Mouse (Mus musculus) cerebellum, postnatal 10 days (tissue): ENCODE measurements around the gene Gcsam.
A peak's percentile ranks its signal among the peaks of the same experiment; 100 is the strongest.

Source experiments
- DNase-seq, 2 experiments: peaks; one replicate each; pipeline ENCODE4 v3.0.0; 2021; ENCODE audit warnings: mixed read lengths in 2 of 2

Gcsam gene

GRCm38 (mm10) chr16:45610267-45610666, at the start of gene Gcsam:
Gene Gcsam, plus strand, starts transcription at chr16:45610380.
- no peak for DNase-seq

- no peak for DNase-seq
These were observed 48.4 kb upstream of the Gcsam start for GRCm38 (mm10) chr16:45561747-45562146.

GRCm38 (mm10) chr16:45572307-45572706, 37.9 kb upstream of the Gcsam start:
- no peak for DNase-seq

GRCm38 (mm10) chr16:45579883-45580282, 30.3 kb upstream of the Gcsam start:
- no peak for DNase-seq

DNA sequence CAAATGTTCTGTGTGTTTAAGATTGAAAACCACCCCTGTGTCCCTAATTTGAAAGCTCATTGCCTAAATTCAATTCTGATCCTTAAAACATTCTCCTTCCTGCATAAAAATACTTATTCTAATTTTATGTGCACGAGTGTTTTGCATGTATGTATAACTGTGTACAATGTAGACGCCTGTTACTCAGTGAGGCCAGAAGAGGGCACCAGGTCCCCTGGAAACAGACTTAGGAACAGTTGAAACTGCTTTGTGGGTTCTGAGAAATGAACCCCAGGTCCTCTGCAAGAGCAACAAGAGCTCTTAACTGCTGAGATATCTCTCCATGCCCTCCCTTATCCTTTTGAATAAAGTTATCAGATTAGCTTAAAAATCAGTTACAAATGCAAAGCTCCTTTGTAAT, 27.7 kb upstream of the Gcsam start:
- DNase-seq, result peak; percentile 33 to 41

GRCm38 (mm10) chr16:45593656-45594055, 16.5 kb upstream of the Gcsam start:
- peak in 1 of 2 experiments; percentile 5 for DNase-seq

DNA sequence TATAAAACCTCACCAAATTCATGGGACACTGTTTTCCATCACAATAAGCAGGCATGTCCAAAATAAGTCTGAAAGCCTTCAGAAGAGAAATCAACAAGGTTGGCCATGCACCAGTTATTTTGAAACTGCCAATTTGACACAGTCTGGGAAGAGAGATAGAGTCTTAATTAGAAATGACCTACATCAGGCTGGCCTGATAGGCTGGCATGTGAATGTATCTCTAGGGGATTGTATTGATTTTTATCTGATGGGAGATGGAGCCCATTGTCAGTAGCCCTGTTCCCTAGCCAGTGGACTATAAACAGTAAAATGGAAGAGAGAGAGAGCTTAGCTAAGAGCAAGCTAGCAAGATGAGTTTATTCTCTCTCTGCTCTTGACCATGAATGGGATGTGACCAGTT, 14.7 kb upstream of the Gcsam start:
- no peak for DNase-seq

- peak; percentile 5 to 25 for DNase-seq
These were observed 1.7 kb upstream of the Gcsam start for GRCm38 (mm10) chr16:45608481-45608954.

DNA sequence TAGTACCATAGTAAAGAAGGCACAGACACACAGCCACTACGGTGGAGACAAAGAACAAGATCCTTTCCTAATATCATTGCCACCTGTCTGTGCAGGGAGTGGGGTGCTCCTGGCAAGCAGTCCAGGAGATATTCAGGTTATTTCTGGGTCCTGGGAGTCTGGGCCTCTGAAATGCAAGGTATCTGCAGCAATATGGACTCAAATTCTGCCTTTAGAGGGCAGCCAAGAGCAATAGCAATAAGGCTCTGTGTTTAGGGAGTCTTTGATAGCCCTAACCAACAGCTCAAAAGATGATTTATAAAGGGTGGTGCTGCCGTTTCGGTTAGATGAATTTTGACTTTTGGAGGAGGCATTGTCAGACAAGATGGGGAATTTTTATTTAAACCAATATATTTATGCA, 880 bp upstream of the Gcsam start:
- peak; percentile 48 to 61 for DNase-seq

DNA sequence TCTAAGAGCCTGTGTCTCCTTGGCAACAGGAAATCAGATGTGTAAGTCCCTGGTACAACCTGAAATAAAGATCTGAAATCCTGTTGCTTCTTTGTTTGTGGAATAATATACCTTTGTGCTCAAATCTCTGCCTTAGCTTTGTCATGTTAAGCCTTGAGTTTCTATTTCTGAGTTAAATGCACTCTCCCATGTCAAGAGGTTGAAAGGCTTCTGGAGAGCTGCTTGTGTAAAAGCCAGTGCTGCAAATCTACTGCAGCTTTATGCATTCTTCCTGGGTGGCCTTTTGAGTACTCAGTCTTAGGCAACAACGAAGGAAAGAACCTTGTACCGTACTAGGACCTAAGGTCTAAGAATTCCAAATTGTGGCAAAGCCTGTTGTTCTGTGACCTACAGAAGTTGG, 3.1 kb downstream of the Gcsam start:
- no peak for DNase-seq

DNA sequence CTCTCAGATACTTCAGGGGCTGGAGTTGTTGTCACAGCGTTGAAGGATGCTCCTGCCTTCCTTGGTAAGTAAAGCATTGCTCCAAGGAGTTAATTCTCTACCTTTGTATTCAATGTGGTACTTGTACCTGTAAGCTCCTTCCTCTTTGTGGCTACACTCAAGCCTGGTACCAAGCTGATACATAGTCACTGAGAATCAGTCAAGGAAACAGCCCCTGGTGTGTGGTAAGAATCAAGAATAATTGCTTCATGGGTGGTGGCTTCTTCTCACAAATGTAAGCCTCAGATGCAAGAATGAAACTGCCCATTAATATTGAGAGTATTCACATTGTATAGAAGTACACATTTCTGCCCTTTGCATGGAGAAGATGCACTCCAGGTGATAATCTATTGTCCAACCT, 5.8 kb downstream of the Gcsam start:
- no peak for DNase-seq

GRCm38 (mm10) chr16:45619751-45620375, 9.7 kb downstream of the Gcsam start:
- no peak for DNase-seq

DNA sequence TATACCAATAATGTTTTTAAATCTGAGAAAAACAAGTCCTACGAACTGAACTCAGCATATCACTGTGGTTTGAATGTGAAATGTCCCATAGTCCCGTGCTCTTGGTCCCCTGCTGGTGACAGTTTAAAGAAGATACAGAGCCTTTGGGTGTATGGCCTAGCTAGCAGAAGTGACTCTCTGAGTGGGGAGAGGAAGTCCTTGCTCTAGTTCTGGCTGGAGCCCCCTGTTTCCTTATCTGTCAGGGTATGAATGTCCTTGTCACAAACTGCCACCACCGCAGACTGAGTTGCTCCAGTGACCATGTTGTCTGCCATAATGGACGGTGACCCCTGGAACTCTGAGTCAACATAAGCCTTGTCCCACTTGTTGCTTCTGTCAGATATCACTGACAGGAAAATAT, 13.1 kb downstream of the Gcsam start:
- no peak for DNase-seq

GRCm38 (mm10) chr16:45624791-45625190, 14.6 kb downstream of the Gcsam start:
- no peak for DNase-seq

GRCm38 (mm10) chr16:45625342-45625741, 15.2 kb downstream of the Gcsam start:
- peak; percentile 9 to 13 for DNase-seq

DNA sequence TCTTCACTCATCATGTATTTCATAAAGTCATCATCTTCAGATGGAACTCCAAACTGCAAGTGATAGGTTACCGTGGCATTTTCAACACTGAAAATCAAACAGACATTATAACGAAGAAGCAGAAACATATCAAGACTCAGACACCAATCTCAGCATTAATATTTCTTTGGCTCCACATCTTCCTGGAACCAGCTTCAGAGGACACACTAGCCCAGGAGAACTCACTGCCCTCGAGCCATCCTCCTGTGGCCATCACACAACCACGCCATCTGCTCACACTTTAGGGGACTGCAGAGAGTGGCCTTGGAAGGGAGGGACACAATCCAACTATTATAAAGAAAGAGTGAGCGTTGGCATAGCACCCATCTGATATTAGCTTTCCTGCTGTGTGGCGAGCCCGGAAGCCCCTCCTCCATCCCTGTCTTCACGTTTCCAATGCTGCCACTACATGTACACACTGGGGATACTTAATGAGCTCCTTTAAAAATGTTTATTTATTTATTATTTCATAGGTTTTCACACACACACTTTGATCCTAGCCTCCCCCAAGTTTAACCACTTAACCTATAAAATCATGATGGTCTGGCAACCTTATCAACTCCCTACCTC, 19.4 kb downstream of the Gcsam start:
- DNase-seq, result peak; percentile 19 to 42

DNA sequence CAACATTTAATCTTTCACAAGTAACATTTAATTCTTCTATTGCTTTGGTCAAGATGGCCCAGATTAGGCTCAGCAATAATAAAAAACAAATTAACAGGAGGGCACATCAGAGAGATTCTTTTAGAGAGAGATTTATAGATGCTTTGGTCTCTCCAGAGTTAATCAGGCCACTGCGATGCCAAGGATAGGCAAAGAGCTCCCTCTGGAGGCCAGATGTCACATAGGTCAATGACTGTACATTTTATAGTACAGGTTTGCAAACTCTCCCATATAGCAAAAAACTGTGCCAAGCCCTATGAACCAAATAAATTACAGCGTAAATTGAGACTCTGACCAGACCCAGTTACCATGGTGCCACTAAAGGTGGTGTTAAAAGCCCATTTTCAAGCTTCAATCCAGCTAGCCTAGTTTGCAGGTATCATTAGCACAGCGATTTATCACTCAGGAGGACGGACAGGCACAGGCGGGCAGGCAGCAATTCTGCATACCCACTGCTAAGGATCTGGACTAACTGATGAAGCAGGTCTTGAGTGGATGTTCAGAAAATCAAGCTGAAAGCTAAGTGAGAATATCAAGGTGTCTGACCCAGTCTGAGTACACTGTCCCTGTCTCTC, 20.3 kb downstream of the Gcsam start:
- peak; percentile 84 to 85 for DNase-seq

- DNase-seq, result no peak
These were observed 22.2 kb downstream of the Gcsam start for GRCm38 (mm10) chr16:45632420-45632819.

DNA sequence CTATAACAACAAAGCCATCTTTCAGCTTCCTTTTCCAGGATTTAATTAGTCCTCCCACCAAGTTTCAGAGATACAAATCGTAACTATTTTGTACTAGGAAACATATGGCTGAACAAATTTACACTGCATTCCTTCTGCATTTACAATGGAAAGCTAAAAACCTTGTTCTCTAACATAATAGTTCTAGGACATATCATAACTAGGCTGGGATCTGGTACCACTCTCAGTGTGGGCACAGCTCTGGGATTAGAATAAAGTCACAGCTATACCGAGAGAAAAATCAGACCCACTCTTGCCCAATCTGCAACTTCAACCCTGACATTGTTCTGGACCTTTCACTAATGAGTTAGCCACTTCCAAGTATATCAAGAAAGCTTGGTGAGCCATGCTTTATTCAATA, 25.6 kb downstream of the Gcsam start:
- no peak for DNase-seq

DNA sequence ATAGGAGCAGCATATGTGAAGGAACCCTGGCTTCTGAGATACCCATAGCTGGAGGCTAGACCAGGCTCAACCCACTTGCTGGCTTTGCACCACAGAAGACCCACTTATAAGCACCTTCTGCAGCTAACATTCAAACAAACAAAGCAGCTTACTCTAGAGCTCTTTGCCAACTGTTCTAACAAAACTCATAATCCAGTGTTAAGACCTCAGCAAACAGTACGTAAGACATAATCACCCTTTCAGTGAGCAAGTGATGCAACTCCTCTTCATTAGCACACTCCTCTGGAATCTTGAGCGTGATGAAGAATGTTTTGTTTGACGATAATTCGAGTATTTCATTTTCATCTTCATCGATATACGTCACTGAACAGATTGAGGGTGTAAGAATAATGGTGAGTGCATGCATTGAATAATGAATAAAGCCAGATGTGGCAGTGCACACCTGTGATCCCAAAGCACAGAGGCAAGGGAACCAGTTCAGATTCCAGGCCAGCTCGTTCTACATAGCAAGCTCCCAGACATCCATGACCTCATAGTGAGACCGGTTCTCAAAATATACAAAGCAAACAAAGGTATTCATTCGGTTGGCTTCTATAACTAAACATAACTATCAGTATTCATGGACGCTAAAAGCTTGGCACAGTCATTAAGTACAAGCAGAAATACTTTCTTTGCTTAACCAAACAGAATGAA, 30.0 kb downstream of the Gcsam start:
- DNase-seq, result no peak

GRCm38 (mm10) chr16:45641301-45641700, 31.1 kb downstream of the Gcsam start:
- peak in 1 of 2 experiments; percentile 16 for DNase-seq

DNA sequence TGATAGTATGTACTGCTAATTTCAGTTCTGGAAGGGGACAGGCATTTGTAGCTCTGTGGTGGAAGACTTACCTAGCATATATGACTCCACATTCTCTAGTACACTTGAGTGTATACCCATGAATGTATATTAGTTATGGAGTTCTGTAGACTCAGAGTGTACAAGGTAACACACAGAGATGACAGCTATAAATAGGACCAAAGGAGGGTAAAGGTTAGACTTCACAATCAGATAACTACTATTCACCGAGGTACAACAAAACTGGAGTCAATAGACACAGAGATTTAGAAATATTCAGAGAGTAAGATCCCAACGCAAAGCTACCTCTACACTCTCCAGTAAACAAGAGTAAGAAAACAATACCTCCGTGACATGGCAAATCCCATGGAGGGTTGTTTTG, 33.8 kb downstream of the Gcsam start:
- DNase-seq, result no peak

DNA sequence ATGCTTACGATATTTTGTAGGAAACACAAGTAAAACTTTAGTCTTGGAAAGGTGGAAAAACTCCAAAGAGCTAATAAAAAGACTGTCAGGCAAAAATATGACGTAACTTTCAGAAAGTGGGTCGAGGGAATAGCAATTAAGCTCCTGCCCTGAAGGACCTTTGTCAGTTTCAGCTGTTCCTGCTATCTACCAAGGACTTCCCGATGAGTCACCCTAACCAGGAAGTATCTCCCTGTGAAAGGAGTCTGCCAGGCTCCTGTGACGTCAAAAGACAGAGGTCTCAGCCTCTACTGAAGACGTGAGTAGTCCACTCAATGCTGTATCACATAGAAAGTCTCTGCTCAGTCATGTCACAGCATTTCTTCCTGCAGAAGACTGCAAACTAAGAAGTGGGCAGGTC, 34.2 kb downstream of the Gcsam start:
- DNase-seq, result no peak

GRCm38 (mm10) chr16:45651497-45651896, 41.3 kb downstream of the Gcsam start:
- no peak for DNase-seq
